18 mouse cellular contexts compared by ENCODE assay signal in the genomic region with DNA sequence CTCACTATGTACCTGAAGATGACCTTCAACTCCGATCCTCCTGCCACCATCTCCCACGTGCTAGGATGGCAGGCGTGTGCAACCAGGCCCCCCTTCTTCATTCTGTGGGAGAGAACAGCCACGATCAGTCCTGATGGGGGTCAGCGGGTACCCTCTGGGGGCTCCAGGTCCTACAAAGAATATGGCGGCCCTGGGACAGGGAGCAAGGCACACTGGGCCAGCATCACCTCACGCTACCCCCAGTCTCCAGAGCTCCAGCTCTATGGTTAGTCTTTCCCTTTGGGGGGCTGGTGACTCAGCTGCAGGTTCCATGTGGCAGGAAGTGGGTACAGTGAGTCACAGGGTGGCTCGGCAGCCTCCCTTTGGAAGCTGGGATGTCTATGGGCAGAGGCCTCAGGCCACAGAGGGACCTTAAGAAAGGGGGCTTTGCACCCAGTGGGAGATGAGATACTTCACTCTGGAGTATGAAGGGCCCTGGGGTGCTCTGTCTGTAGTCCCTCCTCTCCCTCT. TPM values are rescaled to one million over a fixed set of nuclear protein-coding genes. Genes with fewer than 3 reads are reported as not detected.
DNase-seq lines count a peak whose midpoint lies in the region; ATAC-seq and TF ChIP-seq lines count a peak whose summit lies in the region.
"Had no signal": no experiment of that assay in that cellular context is flagged by ENCODE, and none has a peak within 500 bp of the region (broad histone marks: within the 10 kb centered on the region; RNA-seq: fewer than 3 reads in every experiment).

No protein-coding gene starts in this region.

- H3K9ac ChIP-seq in hindbrain, embryonic 14.5 days, result no peak overlapping the region
- H3K9ac ChIP-seq: hindbrain, embryonic 12.5 days; neural tube, embryonic 13.5 days had no signal

- WGBS in hindbrain, embryonic 10.5 days, result 82% methylated on average over 8 of the region's 8 CpGs
- WGBS in hindbrain, embryonic 14.5 days, result 85% methylated on average over 8 of the region's 8 CpGs
- WGBS in limb, embryonic 10.5 days, result 86% methylated on average over 8 of the region's 8 CpGs

- peaks cover 25% of the 10 kb centered on the region for H3K27me3 ChIP-seq in hindbrain, embryonic 10.5 days (ENCODE audit: insufficient read depth, poor library complexity, severe bottlenecking)
- no peaks in the 10 kb centered on the region for H3K27me3 ChIP-seq in hindbrain, embryonic 14.5 days (ENCODE audit: control insufficient read depth, insufficient read depth, low read length)
- peaks cover 25% of the 10 kb centered on the region for H3K27me3 ChIP-seq in E14TG2a.4 (ENCODE audit: insufficient read depth, low read length)
- H3K27me3 ChIP-seq in limb, embryonic 10.5 days (ENCODE audit: low read depth, poor library complexity, severe bottlenecking), result 0 out of 2 replicates have a peak, but pooled peaks cover 18% of the 10 kb centered on the region

- H3K36me3 ChIP-seq in hindbrain, embryonic 10.5 days, result no peaks in the 10 kb centered on the region
- no peaks in the 10 kb centered on the region for H3K36me3 ChIP-seq in hindbrain, embryonic 14.5 days (replicated peaks; ENCODE audit: control insufficient read depth, insufficient read depth)
- H3K36me3 ChIP-seq in E14TG2a.4 (ENCODE audit: insufficient read depth, low read length), result no peaks in the 10 kb centered on the region
- H3K36me3 ChIP-seq in limb, embryonic 10.5 days, result no peaks in the 10 kb centered on the region
- H3K36me3 ChIP-seq: hindbrain, embryonic 12.5 days; neural tube, embryonic 13.5 days had no signal

- peak overlapping the region; percentile 86 for H3K27ac ChIP-seq in hindbrain, embryonic 10.5 days
- no peak overlapping the region for H3K27ac ChIP-seq in hindbrain, embryonic 14.5 days
- peak overlapping the region; percentile 74; the same call in 1 of the 2 replicates for H3K27ac ChIP-seq in limb, embryonic 10.5 days

- no peaks in the 10 kb centered on the region for H3K9me3 ChIP-seq in hindbrain, embryonic 10.5 days
- no peaks in the 10 kb centered on the region for H3K9me3 ChIP-seq in hindbrain, embryonic 14.5 days (ENCODE audit: control insufficient read depth, low read length)
- no peaks in the 10 kb centered on the region for H3K9me3 ChIP-seq in E14TG2a.4 (ENCODE audit: low read length)
- H3K9me3 ChIP-seq in limb, embryonic 10.5 days (replicated peaks), result no peaks in the 10 kb centered on the region
- H3K9me3 ChIP-seq: hindbrain, embryonic 12.5 days; neural tube, embryonic 13.5 days had no signal

- no peak overlapping the region for H3K4me3 ChIP-seq in hindbrain, embryonic 10.5 days
- no peak overlapping the region for H3K4me3 ChIP-seq in hindbrain, embryonic 14.5 days (replicated peaks; ENCODE audit: low read length)
- H3K4me3 ChIP-seq in E14TG2a.4 (replicated peaks; ENCODE audit: low read length), result peak overlapping the region; percentile 50
- no peak overlapping the region for H3K4me3 ChIP-seq in limb, embryonic 10.5 days
- H3K4me3 ChIP-seq: hindbrain, embryonic 12.5 days; neural tube, embryonic 13.5 days had no signal

- no peak overlapping the region for H3K4me2 ChIP-seq in hindbrain, embryonic 14.5 days (replicated peaks)
- H3K4me2 ChIP-seq: hindbrain, embryonic 12.5 days; liver, embryonic 11.5 days; neural tube, embryonic 13.5 days had no signal

- peaks cover 59% of the 10 kb centered on the region for H3K4me1 ChIP-seq in hindbrain, embryonic 10.5 days (replicated peaks)
- peaks cover 27% of the 10 kb centered on the region for H3K4me1 ChIP-seq in hindbrain, embryonic 14.5 days (replicated peaks; ENCODE audit: control insufficient read depth, insufficient read depth, low read length)
- H3K4me1 ChIP-seq in E14TG2a.4 (replicated peaks; ENCODE audit: low read depth, low read length), result peaks cover 80% of the 10 kb centered on the region
- H3K4me1 ChIP-seq in limb, embryonic 10.5 days, result peaks cover 45% of the 10 kb centered on the region

- TF ChIP-seq CTCF in E14TG2a.4 (conservative IDR thresholded peaks at IDR 0.05; ENCODE audit: low read length), result no peak

- no peak for DNase-seq in hindbrain, embryonic 10.5 days (ENCODE audit: low spot score)
- DNase-seq in hindbrain, embryonic 14.5 days (ENCODE audit: low spot score), result no peak
- DNase-seq in 3T3-L1 (ENCODE audit: low read depth, low spot score), result peak; percentile 81
- no peak for DNase-seq in limb, embryonic 10.5 days (ENCODE audit: low spot score)
- no peak for DNase-seq in urinary bladder, adult 2 months (ENCODE audit: low spot score)
- DNase-seq: cerebellum, adult 8-10 months; heart, adult 18-20 months; kidney, adult 9 months; kidney, postnatal 25 days; layer of hippocampus, adult 9-11 months; lung, adult 18-20 months; right cerebral cortex, adult 18-20 months had no signal

- no peak for ATAC-seq in hindbrain, embryonic 14.5 days (ENCODE audit: low FRiP score)
- no peak for ATAC-seq in erythroblast, adult 5-6 weeks (replicated peaks; ENCODE audit: low FRiP score, poor library complexity, severe bottlenecking)
- ATAC-seq: inflammation-experienced regulatory T-cells, adult 6 months had no signal

RNA-seq across cellular contexts. Expression of a gene that starts 28.5 kb away (rescaled TPM):
- polyA plus RNA-seq in hindbrain, embryonic 10.5 days (2016; fragmentation: Nextera tagmentation; extraction: Ambion mirVana), result 12.5 and 14.2 TPM in 2 replicates
- 2.9 and 3.0 TPM in 2 replicates for polyA plus RNA-seq in hindbrain, embryonic 14.5 days (2014; fragmentation: Nextera tagmentation; extraction: Ambion mirVana)
- polyA plus RNA-seq in limb, embryonic 10.5 days (2016; fragmentation: Nextera tagmentation; extraction: Ambion mirVana), result 11.2 and 13.2 TPM in 2 replicates
- 7.8 and 9.8 TPM in 2 replicates for polyA plus RNA-seq in urinary bladder, adult 2 months (2012; rRNA removed)
- 0.19 and 0.42 TPM in 2 replicates for total RNA-seq in erythroblast, adult 5-6 weeks (2015; ENCODE audit: low replicate concordance)
- total RNA-seq in erythroblast, adult 5-6 weeks (2017; ENCODE audit: low replicate concordance), result 1.3 and 1.5 TPM in 2 replicates

RNA-seq across cellular contexts. Expression of a gene that starts 44.7 kb away (rescaled TPM):
- polyA plus RNA-seq in hindbrain, embryonic 10.5 days (2016; fragmentation: Nextera tagmentation; extraction: Ambion mirVana), result 46.2 and 51.9 TPM in 2 replicates
- polyA plus RNA-seq in hindbrain, embryonic 14.5 days (2014; fragmentation: Nextera tagmentation; extraction: Ambion mirVana), result 48.1 and 56.4 TPM in 2 replicates
- polyA plus RNA-seq in limb, embryonic 10.5 days (2016; fragmentation: Nextera tagmentation; extraction: Ambion mirVana), result 47.1 and 47.4 TPM in 2 replicates
- polyA plus RNA-seq in urinary bladder, adult 2 months (2012; rRNA removed), result 24.6 and 31.2 TPM in 2 replicates
- 9.2 and 14.6 TPM in 2 replicates for total RNA-seq in erythroblast, adult 5-6 weeks (2015; ENCODE audit: low replicate concordance)
- 20.8 and 32.9 TPM in 2 replicates for total RNA-seq in erythroblast, adult 5-6 weeks (2017; ENCODE audit: low replicate concordance)
